Mouse (Mus musculus): ENCODE data around the gene Il2rg. TPM values are rescaled to one million over a fixed set of nuclear protein-coding genes. Genes with fewer than 3 reads are reported as not detected.

Gene Il2rg
- polyA plus RNA-seq, 1 experiment from 2014 or later: 16.9 TPM

- Histone ChIP-seq H3K9me3 (ENCODE audit: control insufficient read depth, low read length) (no peaks in the 10 kb centered on the region), H3K4me1 (replicated peaks; ENCODE audit: control insufficient read depth, insufficient read depth, low read length) (no peaks in the 10 kb centered on the region), H3K9ac (ENCODE audit: low read depth, low read length) (no peak overlapping the region), H3K4me3 (ENCODE audit: low read depth, low read length) (no peak overlapping the region), H3K27me3 (replicated peaks; ENCODE audit: control insufficient read depth, insufficient read depth, low read length) (peaks cover 6% of the 10 kb centered on the region; the same call in 1 of the 2 replicates), H3K36me3 (ENCODE audit: control insufficient read depth, insufficient read depth, low read length) (no peaks in the 10 kb centered on the region), H3K27ac (ENCODE audit: low read depth, low read length) (no peak overlapping the region), H3K4me2 (no peak overlapping the region)
- 19% methylated on average over 1 of the region's 1 CpGs for WGBS
- no peak for DNase-seq (ENCODE audit: low spot score)
- no peak for ATAC-seq (replicated peaks; ENCODE audit: low FRiP score)
Measured at GRCm38 (mm10) chrX:101245011-101245410, 23.0 kb downstream of the Il2rg start.

- H3K9me3 ChIP-seq (ENCODE audit: control insufficient read depth, low read length): no peaks in the 10 kb centered on the region
- H3K27me3 ChIP-seq (replicated peaks; ENCODE audit: control insufficient read depth, insufficient read depth, low read length): peaks cover 6% of the 10 kb centered on the region
- H3K27ac ChIP-seq (ENCODE audit: low read depth, low read length): no peak overlapping the region
- DNase-seq (ENCODE audit: low spot score) (no peak), ATAC-seq (replicated peaks; ENCODE audit: low FRiP score) (0 out of 2 replicates have a peak, but pooled peaks have one; percentile 1)
- H3K9ac ChIP-seq (ENCODE audit: low read depth, low read length): no peak overlapping the region
- peak overlapping the region; percentile 71 for H3K4me2 ChIP-seq
- no peaks in the 10 kb centered on the region for H3K4me1 ChIP-seq (replicated peaks; ENCODE audit: control insufficient read depth, insufficient read depth, low read length)
- H3K36me3 ChIP-seq (ENCODE audit: control insufficient read depth, insufficient read depth, low read length): no peaks in the 10 kb centered on the region
- H3K4me3 ChIP-seq (ENCODE audit: low read depth, low read length): peak overlapping the region; percentile 65
- 34% methylated on average over 7 of the region's 7 CpGs for WGBS
Measured at GRCm38 (mm10) chrX:101222796-101223162, 45.3 kb downstream of the Il2rg start.

- DNase-seq (ENCODE audit: low spot score) (peak; percentile 81), ATAC-seq (replicated peaks; ENCODE audit: low FRiP score) (peak; percentile 94)
- 16% methylated on average over 55 of the region's 55 CpGs for WGBS
- H3K4me3 ChIP-seq (ENCODE audit: low read depth, low read length): peak within 1 kb of the TSS; percentile 65
- peak within 1 kb of the TSS; percentile 67 for H3K9ac ChIP-seq (ENCODE audit: low read depth, low read length)
- no peak within 1 kb of the TSS; the same call in 1 of the 2 replicates for H3K27ac ChIP-seq (ENCODE audit: low read depth, low read length)
- H3K9me3 ChIP-seq (ENCODE audit: control insufficient read depth, low read length): no peaks in the 10 kb centered on the region
- no peaks in the 10 kb centered on the region for H3K4me1 ChIP-seq (replicated peaks; ENCODE audit: control insufficient read depth, insufficient read depth, low read length)
- H3K36me3 ChIP-seq (ENCODE audit: control insufficient read depth, insufficient read depth, low read length): no peaks in the 10 kb centered on the region
- peaks cover 6% of the 10 kb centered on the region for H3K27me3 ChIP-seq (replicated peaks; ENCODE audit: control insufficient read depth, insufficient read depth, low read length)
- H3K4me2 ChIP-seq: peak within 1 kb of the TSS; percentile 71
Measured at GRCm38 (mm10) chrX:101221834-101222795, 45.9 kb downstream of the Il2rg start, which contains the start of gene Snx12. Gene Snx12 (minus strand): TSS chrX:101222563.

Other genes with a start within 250 kb of the Il2rg start
- 0.10 TPM in 1 of 2 replicates, not detected in the other for gene Tex11, start 208.6 kb downstream of the Il2rg start, polyA plus RNA-seq (2014; fragmentation: Nextera tagmentation; extraction: Ambion mirVana)
- gene Slc7a3, start 182.2 kb downstream of the Il2rg start, polyA plus RNA-seq (2014; fragmentation: Nextera tagmentation; extraction: Ambion mirVana): 2.9 and 4.0 TPM in 2 replicates
- gene Snx12, start 45.7 kb downstream of the Il2rg start, polyA plus RNA-seq (2014; fragmentation: Nextera tagmentation; extraction: Ambion mirVana): 31.7 and 33.1 TPM in 2 replicates
- gene Foxo4, start 13.7 kb downstream of the Il2rg start, polyA plus RNA-seq (2014; fragmentation: Nextera tagmentation; extraction: Ambion mirVana): 2.0 and 2.5 TPM in 2 replicates
- gene Gm614, start 4.3 kb downstream of the Il2rg start, polyA plus RNA-seq (2014; fragmentation: Nextera tagmentation; extraction: Ambion mirVana): not detected in 2 replicates
- gene Gm20489, start 768 bp upstream of the Il2rg start, polyA plus RNA-seq (2014; fragmentation: Nextera tagmentation; extraction: Ambion mirVana): not detected in 2 replicates
- 36.5 and 41.1 TPM in 2 replicates for gene Med12, start 5.8 kb upstream of the Il2rg start, polyA plus RNA-seq (2014; fragmentation: Nextera tagmentation; extraction: Ambion mirVana)
- 0.51 and 0.59 TPM in 2 replicates for gene Nlgn3, start 30.9 kb upstream of the Il2rg start, polyA plus RNA-seq (2014; fragmentation: Nextera tagmentation; extraction: Ambion mirVana)
- 33.6 and 34.5 TPM in 2 replicates for gene Gjb1, start 108.1 kb upstream of the Il2rg start, polyA plus RNA-seq (2014; fragmentation: Nextera tagmentation; extraction: Ambion mirVana)
- gene Zmym3, start 152.6 kb upstream of the Il2rg start, polyA plus RNA-seq (2014; fragmentation: Nextera tagmentation; extraction: Ambion mirVana): 14.6 and 14.8 TPM in 2 replicates
- gene Nono, start 161.1 kb upstream of the Il2rg start, polyA plus RNA-seq (2014; fragmentation: Nextera tagmentation; extraction: Ambion mirVana): 349 and 361 TPM in 2 replicates
- gene Itgb1bp2, start 180.8 kb upstream of the Il2rg start, polyA plus RNA-seq (2014; fragmentation: Nextera tagmentation; extraction: Ambion mirVana): 1.6 and 2.9 TPM in 2 replicates